Mouse (Mus musculus): ENCODE results near the gene Rtp4. TPM values are rescaled to one million over a fixed set of nuclear protein-coding genes. Genes with fewer than 3 reads are reported as not detected.

Rtp4 gene
- polyA plus RNA-seq, 1 experiment = 2.7 TPM

DNA sequence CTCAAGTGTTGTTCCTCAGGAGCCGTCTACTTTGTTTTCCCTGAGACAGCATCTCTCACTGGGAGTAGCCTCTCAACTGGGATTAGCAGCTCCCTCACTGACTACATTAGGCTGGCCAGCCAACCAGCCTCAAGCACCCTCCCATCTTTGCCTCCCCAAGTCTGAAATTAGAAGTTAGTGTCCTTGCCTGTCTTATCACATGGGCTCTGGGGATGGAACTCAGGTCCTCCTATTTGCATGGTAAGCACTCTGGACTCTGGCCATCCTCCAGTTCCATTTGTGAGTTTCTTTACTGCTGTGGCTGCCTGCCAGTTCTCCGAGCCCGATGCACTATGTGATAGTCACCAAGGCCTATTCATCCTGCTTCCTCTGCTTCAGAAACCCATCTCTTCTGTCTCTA is 4.3 kb upstream of the Rtp4 start:
- peak; percentile 90 for DNase-seq (ENCODE audit: low read depth)

DNA sequence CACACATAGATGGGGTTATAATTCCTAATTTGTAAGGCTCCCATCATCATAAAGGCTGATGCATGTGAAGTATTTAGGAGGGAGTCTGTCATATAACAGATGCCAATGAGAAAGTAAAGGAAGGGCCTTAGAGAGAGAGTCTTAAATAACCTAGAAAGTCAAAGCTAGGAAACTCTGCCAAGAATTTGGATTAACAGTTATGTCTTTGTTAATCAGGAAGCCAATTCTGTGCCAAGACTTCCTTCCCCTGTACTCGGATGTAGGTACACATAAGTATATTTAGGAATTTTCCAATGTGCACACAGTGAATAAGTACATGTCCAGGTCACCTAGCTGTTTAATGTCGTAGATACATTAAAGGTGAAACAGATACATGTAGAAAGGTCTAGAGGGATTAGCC is 3.5 kb upstream of the Rtp4 start:
- DNase-seq (ENCODE audit: low read depth) = peak; percentile 63

More for the DNA sequence above, 4.3 kb upstream of the Rtp4 start:
- TF ChIP-seq POLR2A (IDR thresholded peaks at IDR 0.05; ENCODE audit: borderline replicate concordance, extremely low read depth, insufficient read depth, insufficient read length, poor library complexity, severe bottlenecking) (no peak), CTCF (IDR thresholded peaks at IDR 0.05; ENCODE audit: borderline replicate concordance, extremely low read depth, insufficient read depth, insufficient read length) (no peak)

DNA sequence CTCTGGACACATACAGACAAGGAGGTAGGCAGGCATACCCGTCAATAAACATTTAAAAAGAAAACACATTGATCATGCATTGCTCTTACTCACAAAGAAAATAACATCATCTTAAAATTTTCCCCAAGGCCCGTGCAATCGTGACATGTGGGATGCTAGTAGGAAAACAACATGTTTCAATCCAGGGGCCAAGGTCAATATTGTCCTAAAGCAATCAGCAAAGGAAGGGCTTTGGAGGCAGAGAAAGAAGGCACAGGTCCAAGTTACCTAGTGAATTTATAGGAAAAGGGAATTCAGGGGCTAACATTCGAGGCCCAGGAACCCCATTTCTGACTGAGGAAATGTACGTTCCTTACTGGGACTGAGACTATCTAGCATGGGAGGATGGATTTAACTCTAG is 2.9 kb upstream of the Rtp4 start:
- no peak for TF ChIP-seq CTCF (IDR thresholded peaks at IDR 0.05; ENCODE audit: borderline replicate concordance, extremely low read depth, insufficient read depth, insufficient read length)
- no peak for TF ChIP-seq POLR2A (IDR thresholded peaks at IDR 0.05; ENCODE audit: borderline replicate concordance, extremely low read depth, insufficient read depth, insufficient read length, poor library complexity, severe bottlenecking)
- DNase-seq (ENCODE audit: low read depth) = no peak

More for the DNA sequence above, 3.5 kb upstream of the Rtp4 start:
- TF ChIP-seq POLR2A (IDR thresholded peaks at IDR 0.05; ENCODE audit: borderline replicate concordance, extremely low read depth, insufficient read depth, insufficient read length, poor library complexity, severe bottlenecking) (no peak), CTCF (IDR thresholded peaks at IDR 0.05; ENCODE audit: borderline replicate concordance, extremely low read depth, insufficient read depth, insufficient read length) (no peak)

DNA sequence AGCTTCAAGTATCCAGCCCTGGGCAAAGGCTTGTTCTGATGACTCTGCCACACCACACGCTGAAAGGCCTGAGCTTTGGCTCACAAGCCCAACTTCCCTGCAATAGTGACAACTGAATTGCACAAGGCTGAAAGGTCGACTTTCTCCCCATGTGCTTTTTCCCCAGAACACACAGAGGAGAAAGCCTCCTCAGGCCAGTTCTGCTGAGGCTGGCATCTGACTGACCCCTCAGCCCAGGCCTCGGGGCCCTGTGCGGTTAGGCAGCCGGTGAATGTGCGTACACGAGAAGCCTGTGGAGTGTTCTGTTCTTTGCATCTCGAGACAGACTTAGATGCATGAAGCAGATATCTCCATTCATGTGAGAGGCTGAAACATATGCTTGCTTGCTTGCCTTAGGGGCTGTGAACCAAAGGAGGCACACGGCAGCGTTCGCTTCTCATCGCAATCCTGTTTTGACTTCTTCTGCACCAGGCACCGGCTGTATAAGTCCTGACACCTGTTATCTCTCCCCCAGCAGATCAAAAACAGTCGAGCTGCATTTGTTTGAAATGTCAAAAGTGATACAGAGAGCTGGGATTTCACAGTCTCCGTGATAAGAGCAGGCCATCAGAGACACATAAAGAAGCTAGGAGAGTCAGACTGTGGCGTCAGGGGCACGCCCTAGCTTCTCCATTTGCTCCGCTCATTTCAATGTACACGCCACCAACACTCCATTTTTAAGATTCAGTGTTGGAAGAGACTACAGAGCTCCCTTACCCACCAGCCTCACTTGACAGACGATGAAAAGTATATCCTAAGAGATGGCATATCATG is 2.1 kb upstream of the Rtp4 start:
- peak; percentile 84 for DNase-seq (ENCODE audit: low read depth)
- TF ChIP-seq POLR2A (IDR thresholded peaks at IDR 0.05; ENCODE audit: borderline replicate concordance, extremely low read depth, insufficient read depth, insufficient read length, poor library complexity, severe bottlenecking) (no peak), CTCF (IDR thresholded peaks at IDR 0.05; ENCODE audit: borderline replicate concordance, extremely low read depth, insufficient read depth, insufficient read length) (no peak)

DNA sequence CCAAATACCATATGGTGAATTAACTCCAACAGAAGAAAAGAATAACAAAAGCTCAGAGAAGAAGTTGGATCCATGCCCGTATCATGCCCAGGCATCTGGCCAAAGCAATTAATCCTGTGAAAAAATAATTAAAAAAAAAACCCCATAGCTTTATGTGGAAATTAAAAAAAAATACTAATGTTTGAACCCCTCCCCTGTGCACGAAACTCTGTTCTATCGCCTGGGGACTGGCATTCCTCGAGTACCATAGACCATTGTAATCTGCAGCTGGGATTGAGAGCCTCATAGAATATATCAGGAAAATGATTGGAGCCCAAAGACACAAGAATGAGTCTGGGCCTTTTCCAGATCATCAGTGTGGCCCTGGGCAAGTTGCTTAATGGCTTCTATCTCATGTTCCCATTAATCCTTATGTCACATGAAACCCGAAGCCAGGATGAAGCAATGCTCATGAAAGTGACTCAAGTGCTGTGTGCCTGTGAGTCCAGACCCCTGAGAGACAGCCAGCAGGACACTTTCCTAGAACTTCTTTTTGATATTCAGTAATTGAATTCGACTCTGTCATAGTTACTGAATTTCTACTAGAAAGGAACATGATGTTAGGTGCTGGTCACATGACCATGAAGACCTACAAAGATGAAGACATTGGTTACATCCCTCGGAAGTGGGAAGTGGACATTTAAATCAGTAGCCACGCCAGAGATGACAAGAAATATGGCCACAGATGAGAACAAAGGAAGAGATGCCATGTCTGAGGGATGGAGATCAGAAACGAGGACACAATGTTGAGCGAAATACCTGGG is 1.3 kb upstream of the Rtp4 start:
- DNase-seq (ENCODE audit: low read depth) = peak; percentile 92
- TF ChIP-seq POLR2A (IDR thresholded peaks at IDR 0.05; ENCODE audit: borderline replicate concordance, extremely low read depth, insufficient read depth, insufficient read length, poor library complexity, severe bottlenecking) = no peak
- TF ChIP-seq CTCF (IDR thresholded peaks at IDR 0.05; ENCODE audit: borderline replicate concordance, extremely low read depth, insufficient read depth, insufficient read length) = no peak

DNA sequence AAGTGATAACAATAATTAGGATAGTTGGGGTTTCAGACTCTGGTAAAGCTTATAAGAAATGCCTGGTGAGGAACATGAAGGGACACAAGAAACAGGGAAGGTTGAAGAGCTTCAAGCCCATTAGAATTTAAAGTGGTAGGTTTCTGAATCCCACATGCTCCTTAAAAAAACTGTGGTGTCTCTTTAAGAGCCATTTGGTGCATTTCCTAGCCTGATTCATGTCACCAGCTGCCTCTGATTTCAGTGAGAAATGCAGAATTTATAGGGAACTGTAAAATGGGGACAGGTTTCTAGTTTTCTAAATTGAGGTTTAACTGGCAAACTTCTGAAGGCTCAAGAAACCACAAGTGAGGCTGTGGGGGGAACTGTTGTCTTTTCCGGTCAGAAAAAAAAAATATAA is 320 bp upstream of the Rtp4 start:
- peak; percentile 73 for DNase-seq (ENCODE audit: low read depth)
- TF ChIP-seq POLR2A (IDR thresholded peaks at IDR 0.05; ENCODE audit: borderline replicate concordance, extremely low read depth, insufficient read depth, insufficient read length, poor library complexity, severe bottlenecking) (no peak), CTCF (IDR thresholded peaks at IDR 0.05; ENCODE audit: borderline replicate concordance, extremely low read depth, insufficient read depth, insufficient read length) (no peak)

DNA sequence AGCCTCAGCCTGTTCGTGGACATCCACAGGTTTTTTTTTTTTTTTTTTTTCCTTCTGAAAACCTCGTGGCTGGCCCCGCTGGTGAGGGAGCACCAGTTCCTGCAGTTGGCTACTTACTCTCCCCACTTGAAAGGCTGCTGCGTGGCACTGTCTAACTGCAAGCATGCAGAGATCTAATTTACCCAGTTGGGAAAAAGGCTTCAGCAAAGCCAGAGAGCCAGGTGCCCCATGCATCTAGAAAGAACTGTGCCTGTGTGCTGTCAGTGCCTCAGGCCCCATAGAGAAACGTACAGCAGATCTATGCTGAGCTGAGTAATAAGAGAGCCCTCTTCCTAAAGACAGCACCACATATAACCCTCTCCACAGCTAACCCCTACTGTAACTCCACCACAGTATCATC is 1.0 kb downstream of the Rtp4 start:
- no peak for TF ChIP-seq CTCF (IDR thresholded peaks at IDR 0.05; ENCODE audit: borderline replicate concordance, extremely low read depth, insufficient read depth, insufficient read length)
- TF ChIP-seq POLR2A (IDR thresholded peaks at IDR 0.05; ENCODE audit: borderline replicate concordance, extremely low read depth, insufficient read depth, insufficient read length, poor library complexity, severe bottlenecking) = no peak

DNA sequence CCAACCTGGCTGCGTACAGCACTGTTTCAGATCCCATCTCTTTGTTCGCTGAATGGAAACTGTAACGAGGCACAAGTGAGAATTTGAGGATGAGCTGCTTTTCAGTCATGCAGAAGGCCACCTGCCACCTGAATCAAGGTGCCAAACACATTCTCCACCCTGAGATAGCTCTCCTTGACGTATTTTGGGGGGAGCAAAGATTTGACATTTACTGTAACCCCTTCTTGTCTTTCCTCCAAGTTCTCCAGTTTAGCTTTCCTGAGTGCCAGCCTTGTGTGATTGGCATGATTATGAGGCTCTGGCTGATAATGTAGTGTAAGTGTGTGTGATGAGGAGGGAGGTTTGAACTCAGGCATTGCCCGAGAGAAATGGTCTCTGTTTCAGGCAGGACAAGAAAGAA is 2.0 kb downstream of the Rtp4 start:
- TF ChIP-seq POLR2A (IDR thresholded peaks at IDR 0.05; ENCODE audit: borderline replicate concordance, extremely low read depth, insufficient read depth, insufficient read length, poor library complexity, severe bottlenecking) (no peak), CTCF (IDR thresholded peaks at IDR 0.05; ENCODE audit: borderline replicate concordance, extremely low read depth, insufficient read depth, insufficient read length) (no peak)
- no peak for DNase-seq (ENCODE audit: low read depth)

More for the DNA sequence above, 1.0 kb downstream of the Rtp4 start:
- DNase-seq (ENCODE audit: low read depth) = peak; percentile 73

DNA sequence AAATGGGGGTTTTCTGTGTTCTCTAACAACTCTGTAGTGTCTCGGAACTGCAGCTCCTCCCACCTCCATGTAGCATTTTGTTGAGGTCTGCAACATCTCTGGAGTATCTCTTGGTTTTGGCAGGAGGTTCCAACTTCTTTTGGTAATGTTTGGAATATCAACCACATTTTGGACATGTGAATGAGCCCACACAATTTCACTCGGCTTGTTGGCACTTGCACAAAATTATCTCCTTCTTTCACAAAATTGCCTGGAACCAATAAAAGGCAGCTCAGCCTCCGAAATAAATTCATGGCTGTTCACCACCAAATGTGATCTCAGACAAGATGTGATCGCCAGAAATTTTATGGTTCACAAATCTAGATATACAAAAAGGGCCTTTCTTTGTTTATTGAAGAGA is 9.1 kb downstream of the Rtp4 start:
- TF ChIP-seq CTCF (IDR thresholded peaks at IDR 0.05; ENCODE audit: borderline replicate concordance, extremely low read depth, insufficient read depth, insufficient read length) (no peak), POLR2A (IDR thresholded peaks at IDR 0.05; ENCODE audit: borderline replicate concordance, extremely low read depth, insufficient read depth, insufficient read length, poor library complexity, severe bottlenecking) (no peak)
- no peak for DNase-seq (ENCODE audit: low read depth)

DNA sequence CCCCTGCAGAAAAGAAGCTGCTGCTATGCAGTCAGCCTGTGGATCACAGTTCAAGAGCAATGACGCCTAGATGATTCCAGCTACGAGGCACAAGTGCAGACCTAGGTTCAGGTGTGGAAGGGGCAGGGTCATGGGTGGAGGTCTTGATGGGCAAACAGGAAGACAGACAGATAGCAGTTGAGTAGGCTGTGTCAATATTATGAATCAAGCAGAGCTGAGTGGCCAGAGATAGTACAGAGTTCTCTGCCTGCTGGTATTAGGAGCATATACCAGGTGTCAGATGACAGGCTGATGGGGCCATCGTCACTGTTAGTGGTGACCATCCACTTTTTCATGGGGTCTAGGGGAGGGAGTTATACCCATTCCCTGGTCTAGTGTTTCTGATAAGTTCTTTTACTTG is 13.6 kb downstream of the Rtp4 start:
- TF ChIP-seq POLR2A (IDR thresholded peaks at IDR 0.05; ENCODE audit: borderline replicate concordance, extremely low read depth, insufficient read depth, insufficient read length, poor library complexity, severe bottlenecking) (no peak), CTCF (IDR thresholded peaks at IDR 0.05; ENCODE audit: borderline replicate concordance, extremely low read depth, insufficient read depth, insufficient read length) (no peak)
- DNase-seq (ENCODE audit: low read depth) = no peak

DNA sequence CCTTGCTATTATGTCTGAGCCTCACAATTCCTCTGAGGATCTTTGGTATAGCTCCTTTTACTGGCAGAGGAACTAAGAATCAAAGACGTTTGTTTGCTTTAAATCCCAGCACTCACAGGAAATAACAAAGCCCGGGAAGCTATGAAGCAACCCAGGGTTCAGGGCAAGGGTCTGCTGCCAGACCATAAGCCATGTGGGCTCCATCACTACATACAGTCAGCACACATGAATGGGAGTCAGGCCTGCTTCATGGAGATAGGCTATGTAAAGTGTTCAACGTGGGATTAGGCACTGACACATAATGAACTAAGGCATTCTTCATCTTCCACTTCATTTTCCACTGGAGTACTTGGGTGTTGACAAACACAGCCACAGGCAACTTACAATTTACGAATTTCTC is 21.0 kb downstream of the Rtp4 start:
- TF ChIP-seq CTCF (IDR thresholded peaks at IDR 0.05; ENCODE audit: borderline replicate concordance, extremely low read depth, insufficient read depth, insufficient read length) (no peak), POLR2A (IDR thresholded peaks at IDR 0.05; ENCODE audit: borderline replicate concordance, extremely low read depth, insufficient read depth, insufficient read length, poor library complexity, severe bottlenecking) (no peak)
- no peak for DNase-seq (ENCODE audit: low read depth)
